8 mouse cellular contexts compared by ENCODE assay signal in the genomic region with DNA sequence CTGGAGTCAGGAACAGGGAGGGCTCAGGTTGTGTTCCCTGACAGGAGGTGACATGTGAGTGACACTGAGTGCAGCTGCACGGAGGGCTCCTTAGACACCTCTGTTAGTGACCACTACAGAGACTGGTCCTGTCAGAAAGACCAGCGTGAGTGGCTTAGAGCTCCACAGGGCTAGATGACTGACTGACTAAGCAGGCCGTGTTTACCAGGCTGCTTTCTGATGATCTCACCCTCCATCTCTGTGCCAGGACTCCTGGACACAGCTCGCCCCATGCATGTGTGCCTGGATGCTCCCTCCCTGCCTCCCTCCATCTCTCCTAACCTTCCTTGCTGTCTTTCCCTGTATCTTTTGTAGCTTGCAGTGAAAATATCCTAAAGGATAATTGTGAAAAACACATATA. TPM values are rescaled to one million over a fixed set of nuclear protein-coding genes. Genes with fewer than 3 reads are reported as not detected.
DNase-seq lines count a peak whose midpoint lies in the region; ATAC-seq lines count a peak whose summit lies in the region.

No protein-coding gene starts in this region.

- ATAC-seq in forebrain, embryonic 15.5 days (replicated peaks): peak; percentile 57; the same call in 1 of the 2 replicates
- ATAC-seq in forebrain, embryonic 12.5 days (ENCODE audit: low FRiP score): no peak
- no peak for ATAC-seq in midbrain, embryonic 11.5 days (ENCODE audit: low FRiP score)
- ATAC-seq in midbrain, embryonic 16.5 days: no peak

- H3K4me2 ChIP-seq in forebrain, embryonic 15.5 days (replicated peaks): no peak overlapping the region
- no peak overlapping the region for H3K4me2 ChIP-seq in forebrain, embryonic 12.5 days
- no peak overlapping the region for H3K4me2 ChIP-seq in midbrain, embryonic 11.5 days
- no peak overlapping the region for H3K4me2 ChIP-seq in midbrain, embryonic 16.5 days (ENCODE audit: low read length)

- no peaks in the 10 kb centered on the region for H3K9me3 ChIP-seq in forebrain, embryonic 15.5 days
- no peaks in the 10 kb centered on the region for H3K9me3 ChIP-seq in forebrain, embryonic 12.5 days
- H3K9me3 ChIP-seq in midbrain, embryonic 11.5 days (ENCODE audit: control insufficient read depth, low read length): no peaks in the 10 kb centered on the region
- H3K9me3 ChIP-seq in midbrain, embryonic 16.5 days (replicated peaks; ENCODE audit: control insufficient read depth, low read length, poor library complexity, severe bottlenecking): no peaks in the 10 kb centered on the region

- H3K4me3 ChIP-seq in forebrain, embryonic 15.5 days: no peak overlapping the region
- H3K4me3 ChIP-seq in forebrain, embryonic 12.5 days (replicated peaks): no peak overlapping the region
- no peak overlapping the region for H3K4me3 ChIP-seq in midbrain, embryonic 11.5 days (ENCODE audit: low read depth, low read length)
- no peak overlapping the region for H3K4me3 ChIP-seq in midbrain, embryonic 16.5 days (ENCODE audit: low read depth, low read length)

- H3K36me3 ChIP-seq in forebrain, embryonic 15.5 days: no peaks in the 10 kb centered on the region
- no peaks in the 10 kb centered on the region for H3K36me3 ChIP-seq in forebrain, embryonic 12.5 days (replicated peaks)
- H3K36me3 ChIP-seq in midbrain, embryonic 11.5 days (ENCODE audit: control insufficient read depth, insufficient read depth, low read length): no peaks in the 10 kb centered on the region
- no peaks in the 10 kb centered on the region for H3K36me3 ChIP-seq in midbrain, embryonic 16.5 days (ENCODE audit: control insufficient read depth, insufficient read depth, low read length)

- no peaks in the 10 kb centered on the region for H3K27me3 ChIP-seq in forebrain, embryonic 15.5 days
- no peaks in the 10 kb centered on the region for H3K27me3 ChIP-seq in forebrain, embryonic 12.5 days
- H3K27me3 ChIP-seq in midbrain, embryonic 11.5 days (ENCODE audit: control insufficient read depth, insufficient read depth, low read length): no peaks in the 10 kb centered on the region
- H3K27me3 ChIP-seq in midbrain, embryonic 16.5 days (ENCODE audit: control insufficient read depth, insufficient read depth, low read depth, low read length): no peaks in the 10 kb centered on the region

- H3K9ac ChIP-seq in forebrain, embryonic 15.5 days (replicated peaks): no peak overlapping the region
- no peak overlapping the region for H3K9ac ChIP-seq in forebrain, embryonic 12.5 days
- H3K9ac ChIP-seq in midbrain, embryonic 11.5 days (ENCODE audit: low read length): no peak overlapping the region
- H3K9ac ChIP-seq in midbrain, embryonic 16.5 days (ENCODE audit: low read depth, low read length): no peak overlapping the region

- peak; percentile 17 for DNase-seq in midbrain, embryonic 11.5 days (ENCODE audit: low spot score, missing footprints)
- peak; percentile 72 to 74 for DNase-seq in heart, adult 18-20 months
- DNase-seq in spleen, postnatal 10 days (ENCODE audit: low spot score in 2 of 2): no peak
- no peak for DNase-seq in thymus, adult 18-20 months
- DNase-seq in kidney, adult 8-10 months: no peak

- 58% methylated on average over 4 of the region's 4 CpGs for WGBS in forebrain, embryonic 15.5 days
- WGBS in forebrain, embryonic 12.5 days: 72% methylated on average over 4 of the region's 4 CpGs
- 91% methylated on average over 4 of the region's 4 CpGs for WGBS in midbrain, embryonic 11.5 days
- 72% methylated on average over 4 of the region's 4 CpGs for WGBS in midbrain, embryonic 16.5 days

- no peak overlapping the region for H3K27ac ChIP-seq in forebrain, embryonic 15.5 days (replicated peaks)
- no peak overlapping the region for H3K27ac ChIP-seq in forebrain, embryonic 12.5 days
- H3K27ac ChIP-seq in midbrain, embryonic 11.5 days (ENCODE audit: low read depth, low read length): no peak overlapping the region
- no peak overlapping the region for H3K27ac ChIP-seq in midbrain, embryonic 16.5 days (ENCODE audit: low read length)

- no peaks in the 10 kb centered on the region for H3K4me1 ChIP-seq in forebrain, embryonic 15.5 days
- no peaks in the 10 kb centered on the region for H3K4me1 ChIP-seq in forebrain, embryonic 12.5 days
- no peaks in the 10 kb centered on the region for H3K4me1 ChIP-seq in midbrain, embryonic 11.5 days (ENCODE audit: control insufficient read depth, insufficient read depth, low read length)
- no peaks in the 10 kb centered on the region for H3K4me1 ChIP-seq in midbrain, embryonic 16.5 days (ENCODE audit: control insufficient read depth, insufficient read depth, low read length)

RNA-seq across cellular contexts. Expression of a gene that starts 36.7 kb away (rescaled TPM):
- polyA plus RNA-seq in forebrain, embryonic 15.5 days (2015; fragmentation: Nextera tagmentation; extraction: Ambion mirVana): 85.6 and 87.7 TPM in 2 replicates
- polyA plus RNA-seq in forebrain, embryonic 12.5 days (2016; fragmentation: Nextera tagmentation; extraction: Ambion mirVana): 81.3 and 85.2 TPM in 2 replicates
- polyA plus RNA-seq in midbrain, embryonic 11.5 days (2014; fragmentation: Nextera tagmentation; extraction: Ambion mirVana): 88.8 and 96.0 TPM in 2 replicates
- polyA plus RNA-seq in midbrain, embryonic 16.5 days (2015; fragmentation: Nextera tagmentation; extraction: Ambion mirVana): 39.8 and 43.2 TPM in 2 replicates
- 10 to 100 TPM; 64.1 to 68.9 TPM for total RNA-seq in heart, adult 18-20 months (2021)

Comparison
In these comparisons a context has a peak if more than half of its experiments do, and no peak if none do; other contexts are left out.
1. DNase-seq: peak in midbrain, embryonic 11.5 days (single experiment) and heart, adult 18-20 months (2 of 2); none in spleen, postnatal 10 days (0 of 2), thymus, adult 18-20 months (0 of 2) and kidney, adult 8-10 months (0 of 2).